Mouse (Mus musculus): ENCODE measurements around the gene Hand2. TPM values are rescaled to one million over a fixed set of nuclear protein-coding genes. Genes with fewer than 3 reads are reported as not detected.

Hand2 gene
- total and polyA plus RNA-seq, 3 experiments = not detected

GRCm38 (mm10) chr8:57333795-57334551, 13.2 kb downstream of the Hand2 start:
- Histone ChIP-seq H3K27ac (ENCODE audit: control insufficient read depth, low read depth, low read length) (no peak overlapping the region), H3K27me3 (ENCODE audit: control insufficient read depth in 1 of 2, insufficient read depth in 2 of 2, low read length in 2 of 2) (no peaks in the 10 kb centered on the region), H3K9ac (ENCODE audit: control insufficient read depth, low read depth, low read length, poor library complexity, severe bottlenecking) (no peak overlapping the region), H3K9me3 (replicated peaks; ENCODE audit: insufficient read depth, low read length) (no peaks in the 10 kb centered on the region), H3K79me2 (ENCODE audit: control insufficient read depth, insufficient read depth, low read length, poor library complexity) (no peaks in the 10 kb centered on the region), H3K4me1 (ENCODE audit: control insufficient read depth in 1 of 2, insufficient read depth in 2 of 2, low read length in 2 of 2) (no peaks in the 10 kb centered on the region), H3K4me3 (ENCODE audit: control insufficient read depth in 1 of 2, insufficient read depth in 1 of 2, low read depth in 2 of 2, low read length in 2 of 2) (no peak overlapping the region), H3K36me3 (ENCODE audit: control insufficient read depth in 1 of 2, insufficient read depth in 2 of 2, low read length in 2 of 2) (no peaks in the 10 kb centered on the region)
- DNase-seq (ENCODE audit: low read depth, low spot score) = no peak
- TF ChIP-seq POLR2A (IDR thresholded peaks at IDR 0.05; ENCODE audit: control insufficient read depth in 1 of 2, insufficient read depth in 1 of 2, low read depth in 1 of 2, low read length in 2 of 2, poor library complexity in 1 of 2) (no peak), HCFC1 (IDR thresholded peaks at IDR 0.05; ENCODE audit: low read depth, low read length) (no peak), UBTF (IDR thresholded peaks at IDR 0.05; ENCODE audit: borderline replicate concordance, insufficient read depth, low read depth, low read length) (no peak), MAZ (IDR thresholded peaks at IDR 0.05; ENCODE audit: low read depth, low read length) (no peak), ETS1 (IDR thresholded peaks at IDR 0.05; ENCODE audit: low read depth, low read length) (no peak), RCOR1 (IDR thresholded peaks at IDR 0.05; ENCODE audit: low read depth, low read length) (no peak)

- Histone ChIP-seq H3K9ac (ENCODE audit: control insufficient read depth, low read depth, low read length, poor library complexity, severe bottlenecking) (no peak overlapping the region), H3K4me1 (ENCODE audit: control insufficient read depth in 1 of 2, insufficient read depth in 2 of 2, low read length in 2 of 2) (no peaks in the 10 kb centered on the region), H3K9me3 (replicated peaks; ENCODE audit: insufficient read depth, low read length) (no peaks in the 10 kb centered on the region), H3K79me2 (ENCODE audit: control insufficient read depth, insufficient read depth, low read length, poor library complexity) (no peaks in the 10 kb centered on the region), H3K4me3 (ENCODE audit: control insufficient read depth in 1 of 2, insufficient read depth in 1 of 2, low read depth in 2 of 2, low read length in 2 of 2) (no peak overlapping the region), H3K27me3 (ENCODE audit: control insufficient read depth in 1 of 2, insufficient read depth in 2 of 2, low read length in 2 of 2) (no peaks in the 10 kb centered on the region), H3K27ac (ENCODE audit: control insufficient read depth, low read depth, low read length) (no peak overlapping the region), H3K36me3 (ENCODE audit: control insufficient read depth in 1 of 2, insufficient read depth in 2 of 2, low read length in 2 of 2) (no peaks in the 10 kb centered on the region)
- no peak for DNase-seq (ENCODE audit: low read depth, low spot score)
- no peak for TF ChIP-seq ZC3H11A (IDR thresholded peaks at IDR 0.05; ENCODE audit: low read depth, low read length)
- TF ChIP-seq USF2 (IDR thresholded peaks at IDR 0.05; ENCODE audit: borderline replicate concordance in 1 of 2, insufficient read depth in 1 of 2, low read depth in 1 of 2, low read length in 2 of 2) = no peak
- TF ChIP-seq CTCF (IDR thresholded peaks at IDR 0.05 in 2 of 3, conservative IDR thresholded peaks at IDR 0.05 in 1 of 3; ENCODE audit: control insufficient read depth in 1 of 3, insufficient read depth in 1 of 3, low read depth in 2 of 3, low read length in 3 of 3, poor library complexity in 1 of 3, severe bottlenecking in 1 of 3) = no peak
- TF ChIP-seq TBP (IDR thresholded peaks at IDR 0.05; ENCODE audit: low read depth, low read length) = no peak
- TF ChIP-seq HCFC1 (IDR thresholded peaks at IDR 0.05; ENCODE audit: low read depth, low read length) = no peak
Observed at GRCm38 (mm10) chr8:57334714-57335113, 13.9 kb downstream of the Hand2 start.

GRCm38 (mm10) chr8:57337271-57338030, 16.7 kb downstream of the Hand2 start:
- Histone ChIP-seq H3K79me2 (ENCODE audit: control insufficient read depth, insufficient read depth, low read length, poor library complexity) (no peaks in the 10 kb centered on the region), H3K9ac (ENCODE audit: control insufficient read depth, low read depth, low read length, poor library complexity, severe bottlenecking) (no peak overlapping the region), H3K27ac (ENCODE audit: control insufficient read depth, low read depth, low read length) (no peak overlapping the region), H3K9me3 (replicated peaks; ENCODE audit: insufficient read depth, low read length) (no peaks in the 10 kb centered on the region), H3K4me3 (ENCODE audit: control insufficient read depth in 1 of 2, insufficient read depth in 1 of 2, low read depth in 2 of 2, low read length in 2 of 2) (no peak overlapping the region), H3K36me3 (ENCODE audit: control insufficient read depth in 1 of 2, insufficient read depth in 2 of 2, low read length in 2 of 2) (no peaks in the 10 kb centered on the region), H3K4me1 (ENCODE audit: control insufficient read depth in 1 of 2, insufficient read depth in 2 of 2, low read length in 2 of 2) (no peaks in the 10 kb centered on the region), H3K27me3 (ENCODE audit: control insufficient read depth in 1 of 2, insufficient read depth in 2 of 2, low read length in 2 of 2) (no peaks in the 10 kb centered on the region)
- TF ChIP-seq MAZ (IDR thresholded peaks at IDR 0.05; ENCODE audit: low read depth, low read length) (no peak), RCOR1 (IDR thresholded peaks at IDR 0.05; ENCODE audit: low read depth, low read length) (no peak), RAD21 (IDR thresholded peaks at IDR 0.05; ENCODE audit: low read depth, low read length) (no peak), POLR2AphosphoS5 (IDR thresholded peaks at IDR 0.05; ENCODE audit: borderline replicate concordance, low read depth, low read length) (no peak), MAX (IDR thresholded peaks at IDR 0.05; ENCODE audit: low read length) (no peak), MAFK (IDR thresholded peaks at IDR 0.05; ENCODE audit: borderline replicate concordance, low read depth, low read length) (no peak), ELF1 (IDR thresholded peaks at IDR 0.05; ENCODE audit: low read depth, low read length) (no peak), TCF12 (IDR thresholded peaks at IDR 0.05; ENCODE audit: low read depth, low read length) (no peak), GATA1 (IDR thresholded peaks at IDR 0.05; ENCODE audit: low read depth, low read length) (no peak), ZC3H11A (IDR thresholded peaks at IDR 0.05; ENCODE audit: low read depth, low read length) (no peak), NRF1 (IDR thresholded peaks at IDR 0.05; ENCODE audit: insufficient read depth, low read depth, low read length, poor library complexity, severe bottlenecking) (no peak), POLR2AphosphoS2 (IDR thresholded peaks at IDR 0.05; ENCODE audit: low read length) (no peak)
- no peak for DNase-seq (ENCODE audit: low read depth, low spot score)
